Mouse (Mus musculus) CH12.LX (cell line): ENCODE measurements around the gene Alppl2. TPM values are rescaled to one million over a fixed set of nuclear protein-coding genes. Genes with fewer than 3 reads are reported as not detected.

Experiments
- DNase-seq: peaks from one replicate; pipeline ENCODE4 v3.0.0-alpha.2; 2013; ENCODE audit errors: extremely low read depth
- H3K27ac ChIP-seq: 2 replicates; pipeline ENCODE4 v1.5.1; 2012; ENCODE audit warnings: low read depth, mild to moderate bottlenecking, control low read depth, moderate library complexity; ENCODE audit not compliant: insufficient read depth
- H3K27me3 ChIP-seq: replicated peaks from 2 replicates; pipeline ENCODE3; 2012; ENCODE audit warnings: inconsistent platforms
- H3K36me3 ChIP-seq, 2 experiments: replicated peaks in 1 of 2; 2 replicates each; pipeline versions ENCODE3 to v1.6.1; 2012; ENCODE audit warnings: inconsistent platforms in 1 of 2, low read length in 1 of 2, mild to moderate bottlenecking in 1 of 2, mixed read lengths in 1 of 2, moderate library complexity in 1 of 2; ENCODE audit not compliant: control insufficient read depth in 1 of 2, insufficient read depth in 1 of 2
- H3K4me1 ChIP-seq, 2 experiments: 2 replicates each; pipeline ENCODE4 v1.6.1; 2012; ENCODE audit warnings: inconsistent platforms in 1 of 2, moderate library complexity in 1 of 2; ENCODE audit not compliant: insufficient read depth in 2 of 2, control insufficient read depth in 1 of 2
- H3K4me2 ChIP-seq: 2 replicates; pipeline ENCODE4 v1.6.1; 2012; ENCODE audit warnings: low read depth, mild to moderate bottlenecking, control low read depth; ENCODE audit not compliant: poor library complexity, insufficient read depth, severe bottlenecking
- H3K4me3 ChIP-seq, 3 experiments: fragments of 150-350 bp in 1 of 3; sonication (generic) in 1 of 3; replicated peaks in 1 of 3; 2 replicates each; pipeline versions ENCODE3 to v1.5.1; 2011 to 2012; ENCODE audit warnings: low read depth in 2 of 3, low read length in 2 of 3, mild to moderate bottlenecking in 2 of 3, moderate library complexity in 2 of 3, control low read depth in 1 of 3, improper control_type of control experiment in 1 of 3, inconsistent platforms in 1 of 3, mixed read lengths in 1 of 3; ENCODE audit not compliant: poor library complexity in 1 of 3
- H3K79me2 ChIP-seq: replicated peaks from 2 replicates; pipeline ENCODE4 v1.6.1; 2012; ENCODE audit warnings: mild to moderate bottlenecking, moderate library complexity; ENCODE audit not compliant: control insufficient read depth, poor library complexity, insufficient read depth, severe bottlenecking; ENCODE audit errors: extremely low read depth
- H3K9ac ChIP-seq: 2 replicates; pipeline ENCODE4 v1.6.1; 2012; ENCODE audit warnings: low read depth, mild to moderate bottlenecking, control low read depth, moderate library complexity; ENCODE audit not compliant: insufficient read depth
- H3K9me3 ChIP-seq: replicated peaks from 2 replicates; pipeline ENCODE3; 2012; ENCODE audit warnings: low read length, inconsistent platforms, mixed read lengths
- BHLHE40 ChIP-seq: IDR thresholded peaks from 2 replicates; pipeline ENCODE4 v1.6.1; 2011; ENCODE audit warnings: mild to moderate bottlenecking, low read depth, low read length, improper control_type of control experiment
- CHD1 ChIP-seq: IDR thresholded peaks from 2 replicates; pipeline ENCODE4 v1.6.1; 2012; ENCODE audit warnings: low read depth, low read length, improper control_type of control experiment, inconsistent platforms
- CHD2 ChIP-seq: IDR thresholded peaks from 2 replicates; pipeline ENCODE4 v1.6.1; 2011; ENCODE audit warnings: low read length, improper control_type of control experiment
- CTCF ChIP-seq, 2 experiments: IDR thresholded peaks in 1 of 2; conservative IDR thresholded peaks in 1 of 2; 2 replicates each; pipeline ENCODE4 v1.5.1; 2011 to 2012; ENCODE audit warnings: low read depth in 2 of 2, low read length in 2 of 2, improper control_type of control experiment in 1 of 2, inconsistent platforms in 1 of 2, mild to moderate bottlenecking in 1 of 2, moderate library complexity in 1 of 2
- E2F4 ChIP-seq: IDR thresholded peaks from 2 replicates; pipeline ENCODE4 v1.6.1; 2011; ENCODE audit warnings: low read depth, low read length, improper control_type of control experiment; ENCODE audit not compliant: insufficient replicate concordance
- EP300 ChIP-seq: IDR thresholded peaks from 2 replicates; pipeline ENCODE4 v1.6.1; 2011; ENCODE audit warnings: low read length, improper control_type of control experiment
- JUN ChIP-seq: IDR thresholded peaks from 2 replicates; pipeline ENCODE4 v1.6.1; 2011; ENCODE audit warnings: low read depth, mild to moderate bottlenecking, low read length, improper control_type of control experiment, moderate library complexity; ENCODE audit not compliant: insufficient read depth
- JUND ChIP-seq: conservative IDR thresholded peaks from 2 replicates; pipeline ENCODE4 v1.6.1; 2011; ENCODE audit warnings: low read depth, low read length, improper control_type of control experiment
- MAFK ChIP-seq: IDR thresholded peaks from 2 replicates; pipeline ENCODE4 v1.6.1; 2011; ENCODE audit warnings: low read length, improper control_type of control experiment; ENCODE audit not compliant: insufficient replicate concordance
- MAX ChIP-seq: IDR thresholded peaks from 2 replicates; pipeline ENCODE4 v1.6.1; 2011; ENCODE audit warnings: low read length, improper control_type of control experiment
- MAZ ChIP-seq: IDR thresholded peaks from 2 replicates; pipeline ENCODE4 v1.6.1; 2012; ENCODE audit warnings: low read depth, mild to moderate bottlenecking, inconsistent platforms, low read length, improper control_type of control experiment, moderate library complexity
- MEF2A ChIP-seq: IDR thresholded peaks from 2 replicates; pipeline ENCODE4 v1.6.1; 2014; ENCODE audit warnings: low read depth, mild to moderate bottlenecking, inconsistent platforms, low read length, improper control_type of control experiment, borderline replicate concordance
- MYC ChIP-seq: IDR thresholded peaks from 2 replicates; pipeline ENCODE4 v1.6.1; 2011; ENCODE audit warnings: low read depth, mild to moderate bottlenecking, improper control_type of control experiment, low read length
- NRF1 ChIP-seq: IDR thresholded peaks from 2 replicates; pipeline ENCODE4 v1.6.1; 2014; ENCODE audit warnings: low read depth, mild to moderate bottlenecking, inconsistent platforms, low read length, improper control_type of control experiment, moderate library complexity
- PAX5 ChIP-seq: IDR thresholded peaks from 2 replicates; pipeline ENCODE4 v1.6.1; 2012; ENCODE audit warnings: low read length, inconsistent platforms, mixed read lengths
- POLR2A ChIP-seq: IDR thresholded peaks from 2 replicates; pipeline ENCODE4 v1.6.1; 2011; ENCODE audit warnings: low read depth, mild to moderate bottlenecking, improper control_type of control experiment, low read length
- RCOR1 ChIP-seq: conservative IDR thresholded peaks from 2 replicates; pipeline ENCODE4 v1.6.1; 2012; ENCODE audit warnings: low read depth, mild to moderate bottlenecking, inconsistent platforms, low read length, improper control_type of control experiment
- SIN3A ChIP-seq: IDR thresholded peaks from 2 replicates; pipeline ENCODE4 v1.6.1; 2012; ENCODE audit warnings: low read length, improper control_type of control experiment, inconsistent platforms
- TBP ChIP-seq: conservative IDR thresholded peaks from 2 replicates; pipeline ENCODE4 v1.6.1; 2011; ENCODE audit warnings: low read depth, low read length, improper control_type of control experiment
- TCF12 ChIP-seq: IDR thresholded peaks from 2 replicates; pipeline ENCODE4 v1.6.1; 2014; ENCODE audit warnings: low read depth, mild to moderate bottlenecking, inconsistent platforms, low read length, improper control_type of control experiment
- UBTF ChIP-seq: IDR thresholded peaks from 2 replicates; pipeline ENCODE4 v1.6.1; 2012; ENCODE audit warnings: low read depth, mild to moderate bottlenecking, inconsistent platforms, low read length, improper control_type of control experiment, moderate library complexity
- USF1 ChIP-seq: IDR thresholded peaks from 2 replicates; pipeline ENCODE4 v1.6.1; 2014; ENCODE audit warnings: low read depth, mild to moderate bottlenecking, inconsistent platforms, low read length, improper control_type of control experiment
- ZC3H11A ChIP-seq: IDR thresholded peaks from 2 replicates; pipeline ENCODE4 v1.6.1; 2012; ENCODE audit warnings: low read depth, mild to moderate bottlenecking, inconsistent platforms, low read length, improper control_type of control experiment
- ZKSCAN1 ChIP-seq: IDR thresholded peaks from 2 replicates; pipeline ENCODE4 v1.6.1; 2012; ENCODE audit warnings: low read depth, inconsistent platforms, low read length, improper control_type of control experiment, borderline replicate concordance
- ZNF384 ChIP-seq: IDR thresholded peaks from 2 replicates; pipeline ENCODE4 v1.6.1; 2012; ENCODE audit warnings: low read depth, low read length, improper control_type of control experiment, inconsistent platforms
- dilution Hi-C: fragments of 300-500 bp; cut with MboI; formaldehyde crosslinking; loops from 2 replicates; pipeline ENCODE4 v1.14.3; 2020; ENCODE audit warnings: low sequenced_read_pairs; ENCODE audit not compliant: extremely low pct_unique_long_range_greater_than_20kb, extremely low pct_ligation_motif_present
- in situ Hi-C: fragments of 300-500 bp; cut with MboI; formaldehyde crosslinking; loops from 3 replicates; pipeline ENCODE4 v1.14.3; 2019; ENCODE audit warnings: low sequenced_read_pairs, low pct_ligation_motif_present, low pct_unique_long_range_greater_than_20kb, mixed read lengths
- polyA plus RNA-seq: library from polyadenylated mRNA; unstranded; fragments of >175 nt; gene quantifications from 2 replicates; pipeline ENCODE4 v1.2.1, GENCODE M21; 2012; ENCODE audit warnings: low read depth; ENCODE audit not compliant: insufficient read length
- total RNA-seq, 2 experiments: library from RNA; depleted of rRNA; stranded (reverse); fragments of 300-350 nt in 1 of 2; fragments of >200 nt in 1 of 2; gene quantifications; 2 replicates each; pipeline ENCODE4 v1.2.3; 2012 to 2014

Alppl2 gene
- total and polyA plus RNA-seq, 3 experiments, result not detected

- Histone ChIP-seq H3K79me2 (no peaks in the 10 kb centered on the region), H3K9me3 (no peaks in the 10 kb centered on the region), H3K36me3 (peaks cover 5 to 52% of the 10 kb centered on the region in 2 experiments), H3K4me3 (no peak overlapping the region), H3K27ac (no peak overlapping the region), H3K4me2 (no peak overlapping the region), H3K27me3 (no peaks in the 10 kb centered on the region), H3K4me1 (no peaks in the 10 kb centered on the region)
- dilution Hi-C loops, result no loop called here
- DNase-seq, result no peak
- no peak for TF ChIP-seq BHLHE40
- TF ChIP-seq PAX5, result no peak
- no peak for TF ChIP-seq EP300
- TF ChIP-seq MAX, result no peak
- no peak for TF ChIP-seq USF1
- TF ChIP-seq MEF2A, result no peak
- TF ChIP-seq MYC, result no peak
- no peak for TF ChIP-seq MAZ
- no peak for TF ChIP-seq TBP
- no peak for TF ChIP-seq RCOR1
- TF ChIP-seq TCF12, result no peak
- no peak for TF ChIP-seq E2F4
- TF ChIP-seq NRF1, result no peak
- no peak for TF ChIP-seq ZNF384
- no peak for TF ChIP-seq CHD2
- TF ChIP-seq SIN3A, result no peak
- no peak for TF ChIP-seq UBTF
- TF ChIP-seq POLR2A, result no peak
- no peak for TF ChIP-seq JUN
- no peak for TF ChIP-seq MAFK
- TF ChIP-seq, all 38 proteins: peak for 0
- in situ Hi-C loops, result no loop called here
- H3K9ac ChIP-seq, result no peak overlapping the region
These were observed 39.0 kb downstream of the Alppl2 start for GRCm38 (mm10) chr1:87050700-87051099.

- in situ Hi-C loops (no loop called here), dilution Hi-C loops (no loop called here)
- Histone ChIP-seq H3K4me1 (no peaks in the 10 kb centered on the region), H3K36me3 (peaks cover 8 to 58% of the 10 kb centered on the region in 2 experiments), H3K79me2 (no peaks in the 10 kb centered on the region), H3K4me3 (no peak overlapping the region), H3K9me3 (no peaks in the 10 kb centered on the region), H3K9ac (no peak overlapping the region), H3K4me2 (no peak overlapping the region), H3K27ac (no peak overlapping the region), H3K27me3 (no peaks in the 10 kb centered on the region)
- DNase-seq, result no peak
- TF ChIP-seq RCOR1, result no peak
- no peak for TF ChIP-seq TBP
- TF ChIP-seq E2F4, result no peak
- no peak for TF ChIP-seq MAFK
- no peak for TF ChIP-seq POLR2A
- no peak for TF ChIP-seq ZKSCAN1
- TF ChIP-seq SIN3A, result no peak
- TF ChIP-seq MAX, result no peak
- TF ChIP-seq NRF1, result no peak
- no peak for TF ChIP-seq PAX5
- TF ChIP-seq JUND, result no peak
- no peak for TF ChIP-seq ZNF384
- TF ChIP-seq BHLHE40, result no peak
- no peak for TF ChIP-seq ZC3H11A
- no peak for TF ChIP-seq CTCF (conservative IDR thresholded peaks at IDR 0.05 in 1 of 2, IDR thresholded peaks at IDR 0.05 in 1 of 2; ENCODE audit: low read depth in 2 of 2, low read length in 2 of 2)
- TF ChIP-seq CHD1, result no peak
These were observed 39.7 kb downstream of the Alppl2 start for GRCm38 (mm10) chr1:87050072-87050471.
